Mouse (Mus musculus) liver, postnatal 0 days (tissue): ENCODE measurements around the gene Sept12. TPM values are rescaled to one million over a fixed set of nuclear protein-coding genes. Genes with fewer than 3 reads are reported as not detected.
A peak's percentile ranks its signal among the peaks of the same experiment; 100 is the strongest.

Source experiments
- ATAC-seq: fragments of 200-750 bp; cut with Nextera tagmentation; 2 replicates; pipeline ENCODE4 v1.8.0; 2017; ENCODE audit warnings: mild to moderate bottlenecking, moderate library complexity
- DNase-seq: peaks from one replicate; pipeline ENCODE4 v3.0.0-alpha.2; 2016
- H3K27ac ChIP-seq: fragments of 300-500 bp; sonication (generic); 2 replicates; pipeline ENCODE4 v1.5.1; 2014; ENCODE audit warnings: antibody characterized with exemption, moderate library complexity, mild to moderate bottlenecking, low read depth
- H3K27me3 ChIP-seq: fragments of 300-500 bp; sonication (generic); 2 replicates; pipeline ENCODE4 v1.6.1; 2014; ENCODE audit warnings: low read length, control low read depth, mixed read lengths; ENCODE audit not compliant: insufficient read depth
- H3K36me3 ChIP-seq: fragments of 300-500 bp; sonication (generic); replicated peaks from 2 replicates; pipeline ENCODE4 v1.6.1; 2014; ENCODE audit warnings: mild to moderate bottlenecking, control low read depth, low read length, moderate library complexity, mixed read lengths; ENCODE audit not compliant: insufficient read depth
- H3K4me1 ChIP-seq: fragments of 300-500 bp; sonication (generic); 2 replicates; pipeline ENCODE4 v1.6.1; 2014; ENCODE audit warnings: antibody characterized with exemption, mild to moderate bottlenecking, control low read depth; ENCODE audit not compliant: insufficient read depth
- H3K4me2 ChIP-seq: fragments of 300-500 bp; sonication (generic); 2 replicates; pipeline ENCODE4 v1.6.1; 2014; ENCODE audit warnings: low read depth, mild to moderate bottlenecking, low read length, moderate library complexity, mixed read lengths
- H3K4me3 ChIP-seq: fragments of 300-500 bp; sonication (generic); 2 replicates; pipeline ENCODE4 v1.5.1; 2014; ENCODE audit warnings: low read depth, low read length
- H3K9ac ChIP-seq: fragments of 300-500 bp; sonication (generic); replicated peaks from 2 replicates; pipeline ENCODE4 v1.6.1; 2014; ENCODE audit warnings: mild to moderate bottlenecking, moderate library complexity
- H3K9me3 ChIP-seq: fragments of 300-500 bp; sonication (generic); 2 replicates; pipeline ENCODE4 v1.6.1; 2016; ENCODE audit warnings: mild to moderate bottlenecking, control low read depth, low read length, mixed read lengths
- CTCF ChIP-seq: sonication (generic); IDR thresholded peaks from 2 replicates; pipeline ENCODE4 v1.5.1; 2016; ENCODE audit warnings: antibody characterized with exemption, low read depth
- EP300 ChIP-seq: IDR thresholded peaks from 2 replicates; pipeline ENCODE4 v1.6.1; 2016; ENCODE audit warnings: antibody characterized with exemption, low read depth, mild to moderate bottlenecking
- WGBS: fragments of 180-500 bp; shearing (Covaris S2); extraction: QIAGEN DNeasy Blood & Tissue Kit; methylation state at CpG from one replicate; pipeline ENCODE4 v1.1.7; 2014; ENCODE audit not compliant: insufficient replicate concordance; 5-methylcytosine and 5-hydroxymethylcytosine counted together
- polyA plus RNA-seq: library from polyadenylated mRNA; unstranded; fragments of >200 nt; fragmentation: Nextera tagmentation; extraction: Ambion mirVana; gene quantifications from 2 replicates; pipeline ENCODE4 v1.2.1, GENCODE M21; 2015

Gene Sept12
- polyA plus RNA-seq: not detected in 2 replicates

- Histone ChIP-seq H3K9ac (no peak within 1 kb of the TSS), H3K27ac (no peak within 1 kb of the TSS), H3K4me1 (peaks cover 6% of the 10 kb centered on the region; the same call in 1 of the 2 replicates), H3K9me3 (no peaks in the 10 kb centered on the region), H3K27me3 (no peaks in the 10 kb centered on the region), H3K4me2 (no peak within 1 kb of the TSS), H3K36me3 (no peaks in the 10 kb centered on the region), H3K4me3 (no peak within 1 kb of the TSS)
- DNase-seq (no peak), ATAC-seq (no peak)
- TF ChIP-seq CTCF: no peak
- no peak for TF ChIP-seq EP300
- 45% methylated on average over 3 of the region's 3 CpGs for WGBS
These were observed at the start of gene Sept12 for GRCm38 (mm10) chr16:4997553-4997952. Gene Sept12, minus strand, starts transcription at chr16:4997852.

GRCm38 (mm10) chr16:5045322-5045721 is 47.7 kb upstream of the Sept12 start:
- 92% methylated on average over 3 of the region's 3 CpGs for WGBS
- TF ChIP-seq CTCF (no peak), EP300 (no peak)
- H3K27ac ChIP-seq: no peak overlapping the region
- peaks cover 64% of the 10 kb centered on the region for H3K36me3 ChIP-seq
- H3K4me3 ChIP-seq: no peak overlapping the region
- H3K9me3 ChIP-seq: no peaks in the 10 kb centered on the region
- no peak for DNase-seq
- no peaks in the 10 kb centered on the region for H3K27me3 ChIP-seq
- H3K9ac ChIP-seq: no peak overlapping the region
- ATAC-seq: no peak
- H3K4me1 ChIP-seq: peaks cover 15% of the 10 kb centered on the region
- no peak overlapping the region for H3K4me2 ChIP-seq

DNA sequence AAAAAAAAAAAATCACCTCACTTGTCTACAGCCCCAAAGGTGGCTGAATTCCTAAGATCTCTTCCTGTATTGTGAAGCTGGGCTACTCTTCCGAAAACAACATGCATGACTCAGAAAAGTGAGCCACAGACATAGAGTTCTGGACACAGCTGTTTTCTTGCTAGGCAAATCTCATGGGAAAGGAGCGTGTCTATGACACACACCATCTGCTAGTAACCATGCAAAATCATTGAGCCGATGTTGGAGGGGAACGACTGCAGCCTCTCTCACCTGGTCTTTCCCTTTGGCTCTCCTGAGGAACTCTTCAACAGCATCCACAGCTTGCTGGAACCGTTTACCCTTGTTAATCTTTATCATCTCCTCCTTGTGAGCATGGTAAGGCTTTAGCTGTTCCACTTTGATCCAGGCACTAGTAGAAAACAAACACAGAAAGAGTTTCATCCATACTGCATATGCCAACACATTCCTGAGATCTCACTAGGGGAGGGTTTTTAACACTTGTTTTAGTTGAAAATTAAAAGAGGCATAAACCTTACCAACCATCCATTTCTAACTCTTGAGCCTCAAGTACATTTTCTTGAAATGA is 39.1 kb upstream of the Sept12 start:
- Histone ChIP-seq H3K4me3 (no peak overlapping the region), H3K27ac (no peak overlapping the region), H3K9ac (no peak overlapping the region), H3K9me3 (no peaks in the 10 kb centered on the region), H3K4me1 (no peaks in the 10 kb centered on the region), H3K4me2 (no peak overlapping the region), H3K36me3 (peaks cover 93% of the 10 kb centered on the region), H3K27me3 (no peaks in the 10 kb centered on the region)
- no peak for ATAC-seq
- TF ChIP-seq EP300 (no peak), CTCF (no peak)
- WGBS: 82% methylated on average over 5 of the region's 5 CpGs
- no peak for DNase-seq

GRCm38 (mm10) chr16:5035591-5035990 is 37.9 kb upstream of the Sept12 start:
- Histone ChIP-seq H3K9ac (no peak overlapping the region), H3K4me2 (no peak overlapping the region), H3K27ac (no peak overlapping the region), H3K9me3 (no peaks in the 10 kb centered on the region), H3K27me3 (no peaks in the 10 kb centered on the region), H3K4me3 (no peak overlapping the region), H3K36me3 (peaks cover 92% of the 10 kb centered on the region), H3K4me1 (no peaks in the 10 kb centered on the region)
- no peak for DNase-seq
- no peak for TF ChIP-seq CTCF
- no peak for TF ChIP-seq EP300
- no peak for ATAC-seq
- WGBS: 95% methylated on average over 3 of the region's 3 CpGs

- Histone ChIP-seq H3K27ac (peak overlapping the region; percentile 48; the same call in 1 of the 2 replicates), H3K4me2 (no peak overlapping the region), H3K27me3 (no peaks in the 10 kb centered on the region), H3K36me3 (peaks cover 88% of the 10 kb centered on the region), H3K4me1 (no peaks in the 10 kb centered on the region), H3K9me3 (no peaks in the 10 kb centered on the region), H3K9ac (no peak overlapping the region), H3K4me3 (no peak overlapping the region)
- TF ChIP-seq EP300 (no peak), CTCF (no peak)
- 27% methylated on average over 2 of the region's 2 CpGs for WGBS
- ATAC-seq (peak; percentile 91), DNase-seq (peak; percentile 53)
These were observed 32.2 kb upstream of the Sept12 start for GRCm38 (mm10) chr16:5029847-5030246.

GRCm38 (mm10) chr16:5024021-5024420 is 26.4 kb upstream of the Sept12 start:
- H3K27me3 ChIP-seq: no peaks in the 10 kb centered on the region
- no peak overlapping the region for H3K4me3 ChIP-seq
- H3K4me1 ChIP-seq: no peaks in the 10 kb centered on the region
- ATAC-seq (peak; percentile 94), DNase-seq (no peak)
- H3K9ac ChIP-seq: no peak overlapping the region
- H3K27ac ChIP-seq: peak overlapping the region; percentile 50; the same call in 1 of the 2 replicates
- H3K9me3 ChIP-seq: no peaks in the 10 kb centered on the region
- no peak overlapping the region for H3K4me2 ChIP-seq
- TF ChIP-seq CTCF: no peak
- no peak for TF ChIP-seq EP300
- H3K36me3 ChIP-seq: peaks cover 86% of the 10 kb centered on the region
- WGBS: 86% methylated on average over 3 of the region's 3 CpGs

DNA sequence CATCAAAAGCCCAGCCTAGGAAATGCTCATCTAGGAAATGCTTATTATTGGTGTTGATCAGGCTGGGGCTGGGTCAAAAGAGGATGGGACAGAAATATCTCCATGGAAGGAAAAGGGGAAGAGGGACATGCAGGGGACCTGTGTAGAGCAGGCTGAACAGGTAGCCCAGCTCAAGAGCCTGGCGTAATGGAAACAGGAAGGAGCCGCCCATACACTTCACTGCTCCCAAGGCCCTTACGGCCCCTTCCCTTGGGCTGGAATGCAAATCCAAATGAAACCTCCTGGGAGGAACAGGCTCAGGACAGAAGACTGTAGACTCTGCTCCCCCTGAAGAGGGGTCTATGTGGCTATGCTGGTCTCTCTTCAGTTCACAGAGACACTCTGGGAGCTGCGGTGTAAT is 16.9 kb upstream of the Sept12 start:
- Histone ChIP-seq H3K27me3 (no peaks in the 10 kb centered on the region), H3K9me3 (no peaks in the 10 kb centered on the region), H3K4me3 (no peak overlapping the region), H3K9ac (no peak overlapping the region), H3K36me3 (peaks cover 54% of the 10 kb centered on the region), H3K27ac (no peak overlapping the region), H3K4me1 (peaks cover 32% of the 10 kb centered on the region), H3K4me2 (no peak overlapping the region)
- WGBS: 86% methylated on average over 4 of the region's 4 CpGs
- DNase-seq (no peak), ATAC-seq (no peak)
- TF ChIP-seq EP300 (no peak), CTCF (no peak)
